Mouse (Mus musculus): ENCODE results near the gene Nol9. TPM values are rescaled to one million over a fixed set of nuclear protein-coding genes. Genes with fewer than 3 reads are reported as not detected.

Gene Nol9
- polyA plus RNA-seq, 1 experiment = 29.2 TPM

- TF ChIP-seq POLR2A (IDR thresholded peaks at IDR 0.05; ENCODE audit: low read depth, low read length) = no peak
- TF ChIP-seq CTCF (IDR thresholded peaks at IDR 0.05; ENCODE audit: borderline replicate concordance, insufficient read depth, low read length) = no peak
- H3K4me1 ChIP-seq (ENCODE audit: control insufficient read depth, insufficient read depth, low read length) = no peaks in the 10 kb centered on the region
- no peak within 1 kb of the TSS for H3K27ac ChIP-seq (ENCODE audit: insufficient read depth, low read length)
- H3K4me3 ChIP-seq (ENCODE audit: insufficient read depth, low read length) = no peak within 1 kb of the TSS
Observed at GRCm38 (mm10) chr4:152072121-152072601, 33.0 kb downstream of the Nol9 start, which contains the start of gene Plekhg5. Gene Plekhg5 (plus strand): TSS chr4:152072498.

DNA sequence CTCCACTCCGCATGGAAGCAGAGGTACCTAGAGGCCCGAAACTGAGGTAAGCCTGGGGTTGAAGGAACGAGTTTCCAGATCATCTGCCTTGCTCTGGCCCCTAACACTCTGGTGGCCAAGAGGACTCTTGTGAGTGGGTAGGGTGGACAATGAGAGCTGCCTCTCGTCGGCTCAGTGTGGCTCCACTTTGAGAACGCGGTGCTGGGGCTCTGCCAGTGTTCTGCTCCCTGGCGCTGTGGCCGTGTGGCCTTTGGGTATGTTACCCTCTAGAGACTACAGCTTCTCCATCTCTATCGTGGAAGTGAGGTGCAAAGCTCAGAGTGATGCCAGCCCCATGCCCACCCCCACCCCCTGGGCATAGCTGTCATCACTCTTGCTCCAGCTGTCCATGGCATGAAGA, 33.5 kb downstream of the Nol9 start:
- H3K4me1 ChIP-seq (ENCODE audit: control insufficient read depth, insufficient read depth, low read length) = no peaks in the 10 kb centered on the region
- no peak for TF ChIP-seq POLR2A (IDR thresholded peaks at IDR 0.05; ENCODE audit: low read depth, low read length)
- no peak for TF ChIP-seq CTCF (IDR thresholded peaks at IDR 0.05; ENCODE audit: borderline replicate concordance, insufficient read depth, low read length)
- H3K27ac ChIP-seq (ENCODE audit: insufficient read depth, low read length) = no peak overlapping the region
- H3K4me3 ChIP-seq (ENCODE audit: insufficient read depth, low read length) = no peak overlapping the region

GRCm38 (mm10) chr4:152073715-152074114, 34.6 kb downstream of the Nol9 start:
- TF ChIP-seq CTCF (IDR thresholded peaks at IDR 0.05; ENCODE audit: borderline replicate concordance, insufficient read depth, low read length) = no peak
- no peak for TF ChIP-seq POLR2A (IDR thresholded peaks at IDR 0.05; ENCODE audit: low read depth, low read length)

GRCm38 (mm10) chr4:152074548-152074947, 35.4 kb downstream of the Nol9 start:
- TF ChIP-seq POLR2A (IDR thresholded peaks at IDR 0.05; ENCODE audit: low read depth, low read length) = no peak
- TF ChIP-seq CTCF (IDR thresholded peaks at IDR 0.05; ENCODE audit: borderline replicate concordance, insufficient read depth, low read length) = no peak
- Histone ChIP-seq H3K4me1 (ENCODE audit: control insufficient read depth, insufficient read depth, low read length) (no peaks in the 10 kb centered on the region), H3K4me3 (ENCODE audit: insufficient read depth, low read length) (no peak overlapping the region), H3K27ac (ENCODE audit: insufficient read depth, low read length) (no peak overlapping the region)

More at GRCm38 (mm10) chr4:152073715-152074114, 34.6 kb downstream of the Nol9 start:
- Histone ChIP-seq H3K4me3 (ENCODE audit: insufficient read depth, low read length) (no peak overlapping the region), H3K4me1 (ENCODE audit: control insufficient read depth, insufficient read depth, low read length) (no peaks in the 10 kb centered on the region), H3K27ac (ENCODE audit: insufficient read depth, low read length) (no peak overlapping the region)

GRCm38 (mm10) chr4:152077191-152077590, 38.1 kb downstream of the Nol9 start:
- TF ChIP-seq POLR2A (IDR thresholded peaks at IDR 0.05; ENCODE audit: low read depth, low read length) (no peak), CTCF (IDR thresholded peaks at IDR 0.05; ENCODE audit: borderline replicate concordance, insufficient read depth, low read length) (no peak)
- Histone ChIP-seq H3K4me1 (ENCODE audit: control insufficient read depth, insufficient read depth, low read length) (no peaks in the 10 kb centered on the region), H3K27ac (ENCODE audit: insufficient read depth, low read length) (no peak overlapping the region), H3K4me3 (ENCODE audit: insufficient read depth, low read length) (no peak overlapping the region)

- no peak for TF ChIP-seq CTCF (IDR thresholded peaks at IDR 0.05; ENCODE audit: borderline replicate concordance, insufficient read depth, low read length)
- TF ChIP-seq POLR2A (IDR thresholded peaks at IDR 0.05; ENCODE audit: low read depth, low read length) = no peak
- Histone ChIP-seq H3K27ac (ENCODE audit: insufficient read depth, low read length) (no peak overlapping the region), H3K4me3 (ENCODE audit: insufficient read depth, low read length) (no peak overlapping the region), H3K4me1 (ENCODE audit: control insufficient read depth, insufficient read depth, low read length) (no peaks in the 10 kb centered on the region)
Observed at GRCm38 (mm10) chr4:152078105-152078530, 39.0 kb downstream of the Nol9 start.

DNA sequence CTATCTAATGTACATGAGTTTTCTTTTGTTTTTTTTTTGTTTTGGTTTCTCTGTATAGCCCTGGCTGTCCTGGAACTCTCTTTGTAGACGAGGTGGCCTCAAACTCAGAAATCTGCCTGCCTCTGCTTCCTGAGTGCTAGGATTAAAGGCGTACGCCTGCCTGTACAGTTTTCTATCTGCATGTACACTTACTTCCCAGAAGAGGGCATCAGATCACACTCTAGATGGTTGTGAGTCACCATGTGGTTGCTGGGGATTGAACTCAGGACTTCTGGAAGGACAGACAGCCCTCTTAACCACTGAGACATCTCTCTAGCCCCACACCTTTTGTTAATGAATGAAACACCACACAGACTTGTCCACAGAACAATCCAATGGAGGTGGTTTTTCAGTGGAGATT, 40.1 kb downstream of the Nol9 start:
- Histone ChIP-seq H3K4me3 (ENCODE audit: insufficient read depth, low read length) (no peak overlapping the region), H3K4me1 (ENCODE audit: control insufficient read depth, insufficient read depth, low read length) (no peaks in the 10 kb centered on the region; the same call in 1 of the 2 replicates), H3K27ac (ENCODE audit: insufficient read depth, low read length) (no peak overlapping the region)
- TF ChIP-seq POLR2A (IDR thresholded peaks at IDR 0.05; ENCODE audit: low read depth, low read length) = no peak
- TF ChIP-seq CTCF (IDR thresholded peaks at IDR 0.05; ENCODE audit: borderline replicate concordance, insufficient read depth, low read length) = no peak

DNA sequence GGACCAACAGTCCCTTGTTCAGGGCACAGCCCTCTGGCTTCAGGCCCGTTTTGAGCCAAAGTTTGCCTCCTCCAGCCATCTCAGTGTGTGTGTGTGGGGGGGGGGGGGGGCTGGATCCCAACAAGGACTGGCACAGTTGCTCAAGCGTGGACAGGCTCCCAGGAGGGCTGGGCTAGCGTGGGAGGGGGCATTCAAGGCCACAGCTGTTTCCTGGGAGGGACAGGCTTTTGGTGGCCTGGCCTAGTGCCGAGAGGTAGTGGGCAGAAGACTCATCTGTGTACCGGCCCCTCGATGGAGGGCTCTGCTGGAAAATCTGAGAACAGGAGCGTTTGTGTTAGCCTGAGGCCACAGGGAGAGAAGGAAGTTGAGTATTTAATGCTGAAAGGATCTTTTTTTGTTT, 40.8 kb downstream of the Nol9 start:
- Histone ChIP-seq H3K4me3 (ENCODE audit: insufficient read depth, low read length) (no peak overlapping the region), H3K27ac (ENCODE audit: insufficient read depth, low read length) (no peak overlapping the region), H3K4me1 (ENCODE audit: control insufficient read depth, insufficient read depth, low read length) (no peaks in the 10 kb centered on the region; the same call in 1 of the 2 replicates)
- TF ChIP-seq CTCF (IDR thresholded peaks at IDR 0.05; ENCODE audit: borderline replicate concordance, insufficient read depth, low read length) (no peak), POLR2A (IDR thresholded peaks at IDR 0.05; ENCODE audit: low read depth, low read length) (no peak)

DNA sequence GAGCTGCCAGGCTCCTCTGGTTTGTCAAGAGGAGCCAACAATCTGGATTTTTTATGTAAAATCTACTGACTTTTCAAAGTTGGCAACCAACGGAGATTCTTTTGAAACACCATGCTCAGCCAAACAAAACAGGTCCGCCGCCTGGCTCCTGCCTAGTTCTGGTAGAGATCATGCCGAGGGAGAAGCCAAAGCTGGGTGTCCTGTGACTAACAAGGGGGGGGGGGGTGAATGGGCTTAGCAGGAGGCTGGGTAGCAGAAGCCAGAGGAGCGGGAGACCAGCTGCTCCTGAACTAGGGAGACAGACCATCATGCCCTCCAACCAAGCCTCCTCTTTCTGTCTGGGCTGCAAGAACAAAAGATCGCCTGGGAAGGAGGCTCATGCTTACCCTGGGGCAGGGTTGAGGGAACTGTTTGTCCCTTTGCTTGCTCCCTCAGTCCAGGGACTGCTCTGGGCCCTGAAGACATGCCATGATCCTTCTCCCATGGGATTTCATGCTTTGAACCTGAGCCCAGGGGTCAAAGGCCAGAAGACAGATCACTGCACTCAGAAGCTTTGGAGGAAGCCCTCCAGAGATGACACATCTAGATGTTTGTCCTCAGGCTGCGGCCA, 44.6 kb downstream of the Nol9 start:
- no peaks in the 10 kb centered on the region; the same call in none of the 2 replicates for H3K4me1 ChIP-seq (ENCODE audit: control insufficient read depth, insufficient read depth, low read length)
- no peak overlapping the region for H3K4me3 ChIP-seq (ENCODE audit: insufficient read depth, low read length)
- 0 out of 2 replicates have a peak, but pooled peaks have one; percentile 9 for TF ChIP-seq POLR2A (IDR thresholded peaks at IDR 0.05; ENCODE audit: low read depth, low read length)
- TF ChIP-seq CTCF (IDR thresholded peaks at IDR 0.05; ENCODE audit: borderline replicate concordance, insufficient read depth, low read length) = no peak
- H3K27ac ChIP-seq (ENCODE audit: insufficient read depth, low read length) = 0 out of 2 replicates have a peak overlapping the region, but pooled peaks have one; percentile 59

GRCm38 (mm10) chr4:152084616-152085015, 45.5 kb downstream of the Nol9 start:
- no peaks in the 10 kb centered on the region; the same call in none of the 2 replicates for H3K4me1 ChIP-seq (ENCODE audit: control insufficient read depth, insufficient read depth, low read length)

More at GRCm38 (mm10) chr4:152084616-152085015, 45.5 kb downstream of the Nol9 start:
- no peak for TF ChIP-seq CTCF (IDR thresholded peaks at IDR 0.05; ENCODE audit: borderline replicate concordance, insufficient read depth, low read length)
- TF ChIP-seq POLR2A (IDR thresholded peaks at IDR 0.05; ENCODE audit: low read depth, low read length) = no peak
- H3K4me3 ChIP-seq (ENCODE audit: insufficient read depth, low read length) = no peak overlapping the region
- no peak overlapping the region for H3K27ac ChIP-seq (ENCODE audit: insufficient read depth, low read length)

All from embryonic fibroblast, embryonic 13.5 days (primary cell).